Mouse (Mus musculus) midbrain, embryonic 16.5 days (tissue): Measurements from ENCODE around the gene Ets1. TPM values are rescaled to one million over a fixed set of nuclear protein-coding genes. Genes with fewer than 3 reads are reported as not detected.

Experiments used
- ATAC-seq: fragments of 200-750 bp; cut with Nextera tagmentation; 2 replicates; pipeline ENCODE4 v1.8.0; 2017; ENCODE audit warnings: moderate TSS enrichment
- H3K27ac ChIP-seq: fragments of 300-500 bp; sonication (generic); 2 replicates; pipeline ENCODE4 v1.5.1; 2014; ENCODE audit warnings: mild to moderate bottlenecking, low read length, mixed read lengths
- H3K27me3 ChIP-seq: fragments of 300-500 bp; sonication (generic); 2 replicates; pipeline ENCODE4 v1.6.1; 2014; ENCODE audit warnings: low read depth, low read length, mixed read lengths; ENCODE audit not compliant: control insufficient read depth, insufficient read depth
- H3K36me3 ChIP-seq: fragments of 300-500 bp; sonication (generic); 2 replicates; pipeline ENCODE4 v1.6.1; 2014; ENCODE audit warnings: mild to moderate bottlenecking, low read length, moderate library complexity, mixed read lengths; ENCODE audit not compliant: control insufficient read depth, insufficient read depth
- H3K4me1 ChIP-seq: fragments of 300-500 bp; sonication (generic); 2 replicates; pipeline ENCODE4 v1.6.1; 2014; ENCODE audit warnings: mild to moderate bottlenecking, low read length, mixed read lengths; ENCODE audit not compliant: control insufficient read depth, insufficient read depth
- H3K4me2 ChIP-seq: fragments of 300-500 bp; sonication (generic); 2 replicates; pipeline ENCODE4 v1.6.1; 2014; ENCODE audit warnings: mild to moderate bottlenecking, low read length, mixed read lengths
- H3K4me3 ChIP-seq: fragments of 300-500 bp; sonication (generic); 2 replicates; pipeline ENCODE4 v1.5.1; 2014; ENCODE audit warnings: low read depth, mild to moderate bottlenecking, low read length, moderate library complexity, mixed read lengths
- H3K9ac ChIP-seq: fragments of 300-500 bp; sonication (generic); 2 replicates; pipeline ENCODE4 v1.6.1; 2014; ENCODE audit warnings: low read depth, low read length, mixed read lengths
- H3K9me3 ChIP-seq: fragments of 300-500 bp; sonication (generic); replicated peaks from 2 replicates; pipeline ENCODE4 v1.6.1; 2014; ENCODE audit warnings: mild to moderate bottlenecking, low read length, mixed read lengths; ENCODE audit not compliant: control insufficient read depth, poor library complexity, severe bottlenecking
- WGBS: fragments of 180-500 bp; shearing (Covaris S2); extraction: QIAGEN DNeasy Blood & Tissue Kit; methylation state at CpG from one replicate; pipeline ENCODE4 v1.1.7; 2014; 5-methylcytosine and 5-hydroxymethylcytosine counted together
- polyA plus RNA-seq: library from polyadenylated mRNA; unstranded; fragments of >200 nt; fragmentation: Nextera tagmentation; extraction: Ambion mirVana; gene quantifications from 2 replicates; pipeline ENCODE4 v1.2.1, GENCODE M21; 2015

Gene Ets1
- polyA plus RNA-seq, 1 experiment from 2014 or later = 17.5 TPM

DNA sequence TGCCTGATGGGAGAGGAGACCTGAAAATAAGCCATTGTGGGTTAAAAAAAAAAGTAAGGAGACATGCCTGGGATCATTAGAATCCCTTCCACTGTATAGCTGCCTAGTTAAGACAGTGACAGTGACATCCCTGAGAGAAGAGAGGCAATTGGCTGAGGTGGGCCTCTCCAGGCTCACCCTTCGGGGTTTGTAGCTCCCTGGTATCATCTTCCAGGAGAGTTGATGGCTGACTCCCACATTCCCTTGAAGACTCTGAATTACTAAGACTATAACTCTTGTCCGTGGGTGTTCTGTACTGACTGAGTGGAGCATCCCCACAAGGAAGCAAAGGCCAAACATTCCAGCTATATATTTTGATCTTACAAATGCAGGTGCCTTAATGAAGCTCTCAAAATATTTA is 120.0 kb downstream of the Ets1 start:
- WGBS = 86% methylated on average over 2 of the region's 2 CpGs
- Histone ChIP-seq H3K36me3 (no peaks in the 10 kb centered on the region), H3K4me2 (no peak overlapping the region), H3K9me3 (no peaks in the 10 kb centered on the region), H3K9ac (no peak overlapping the region), H3K27me3 (no peaks in the 10 kb centered on the region), H3K4me1 (no peaks in the 10 kb centered on the region), H3K27ac (no peak overlapping the region), H3K4me3 (no peak overlapping the region)
- no peak for ATAC-seq

DNA sequence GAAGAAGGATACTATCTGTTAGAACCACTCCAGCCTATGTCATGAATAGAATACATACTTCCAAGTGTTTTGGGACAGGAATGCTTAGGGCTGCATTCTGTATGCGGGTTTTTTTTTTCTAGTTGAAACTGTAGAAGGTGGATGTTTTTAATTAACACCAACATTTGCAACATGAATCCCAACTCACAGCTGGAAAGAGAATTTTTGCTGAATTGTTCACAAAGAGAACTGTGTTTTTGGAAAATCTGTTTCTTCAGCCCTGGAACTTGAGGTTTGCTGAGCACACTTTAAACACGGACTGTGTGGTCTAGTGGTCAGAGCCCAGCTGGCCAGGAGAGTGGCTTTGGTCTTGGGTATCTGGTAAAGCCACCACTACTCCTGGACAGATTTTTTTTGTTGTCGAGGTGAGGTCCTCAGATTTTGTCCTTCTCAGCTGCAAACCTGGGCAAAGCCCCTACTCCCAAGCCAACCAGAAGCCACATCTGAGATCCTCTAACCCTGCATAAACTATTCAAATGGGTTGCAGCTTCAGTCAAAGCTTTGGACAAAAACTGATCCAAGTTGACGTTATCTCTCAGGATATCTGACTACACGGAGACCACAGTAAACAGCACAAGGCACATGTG is 122.4 kb downstream of the Ets1 start:
- Histone ChIP-seq H3K4me2 (no peak overlapping the region), H3K4me3 (no peak overlapping the region), H3K9ac (no peak overlapping the region), H3K27ac (no peak overlapping the region), H3K27me3 (no peaks in the 10 kb centered on the region), H3K4me1 (no peaks in the 10 kb centered on the region), H3K36me3 (no peaks in the 10 kb centered on the region), H3K9me3 (no peaks in the 10 kb centered on the region)
- 89% methylated on average over 5 of the region's 5 CpGs for WGBS
- no peak for ATAC-seq

DNA sequence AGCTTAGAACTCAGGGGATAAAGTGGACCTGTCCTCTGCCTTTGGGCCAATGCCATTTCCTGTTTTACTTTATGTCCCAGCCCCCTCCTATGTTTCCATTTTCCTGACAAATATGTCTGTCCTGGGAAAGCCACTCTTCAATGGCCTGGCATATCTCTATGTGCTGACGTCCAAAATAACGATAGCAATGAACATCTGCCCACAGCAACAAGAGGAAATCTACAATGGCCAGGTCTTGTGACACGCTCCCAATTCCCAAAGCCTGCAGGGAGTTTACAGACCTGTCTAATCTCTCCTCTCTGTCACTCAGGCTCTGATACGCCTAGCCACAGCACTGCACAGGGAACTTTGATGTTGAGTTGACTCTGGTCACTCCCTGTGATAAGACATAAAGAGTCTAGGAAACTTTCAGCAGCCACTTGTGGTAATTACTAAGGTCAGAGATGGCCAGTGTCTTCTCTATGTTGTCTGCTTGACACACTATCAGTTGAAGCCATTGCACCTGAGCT is 124.7 kb downstream of the Ets1 start:
- 84% methylated on average over 4 of the region's 4 CpGs for WGBS
- H3K4me1 ChIP-seq = no peaks in the 10 kb centered on the region

DNA sequence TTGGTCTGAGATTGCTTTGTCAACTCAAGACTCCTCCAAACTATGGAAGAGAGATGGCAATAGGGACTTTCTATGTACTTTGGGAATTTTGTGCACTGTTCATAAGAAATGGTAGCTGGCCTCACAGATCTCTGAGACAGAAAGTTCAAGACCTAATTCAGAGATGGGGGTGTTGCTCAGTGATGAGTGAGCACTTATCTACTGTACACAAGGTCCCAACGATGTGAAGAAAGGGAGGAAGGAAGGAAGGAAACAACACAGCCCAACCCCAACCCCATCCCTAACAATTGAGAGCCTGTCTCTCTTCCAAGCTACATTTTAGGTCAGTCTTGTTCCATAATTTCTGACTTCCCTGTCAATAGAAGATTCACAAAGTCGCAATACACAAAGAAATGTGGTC is 125.3 kb downstream of the Ets1 start:
- H3K36me3 ChIP-seq = no peaks in the 10 kb centered on the region
- H3K27ac ChIP-seq = no peak overlapping the region
- H3K9me3 ChIP-seq = no peaks in the 10 kb centered on the region
- H3K9ac ChIP-seq = no peak overlapping the region
- no peaks in the 10 kb centered on the region for H3K27me3 ChIP-seq
- H3K4me2 ChIP-seq = no peak overlapping the region
- 86% methylated on average over 2 of the region's 2 CpGs for WGBS
- no peaks in the 10 kb centered on the region for H3K4me1 ChIP-seq
- no peak for ATAC-seq
- no peak overlapping the region for H3K4me3 ChIP-seq

More for the DNA sequence above, 124.7 kb downstream of the Ets1 start:
- no peak for ATAC-seq
- Histone ChIP-seq H3K9me3 (no peaks in the 10 kb centered on the region), H3K36me3 (no peaks in the 10 kb centered on the region), H3K4me2 (no peak overlapping the region), H3K4me3 (no peak overlapping the region), H3K27ac (no peak overlapping the region), H3K9ac (no peak overlapping the region), H3K27me3 (no peaks in the 10 kb centered on the region)

DNA sequence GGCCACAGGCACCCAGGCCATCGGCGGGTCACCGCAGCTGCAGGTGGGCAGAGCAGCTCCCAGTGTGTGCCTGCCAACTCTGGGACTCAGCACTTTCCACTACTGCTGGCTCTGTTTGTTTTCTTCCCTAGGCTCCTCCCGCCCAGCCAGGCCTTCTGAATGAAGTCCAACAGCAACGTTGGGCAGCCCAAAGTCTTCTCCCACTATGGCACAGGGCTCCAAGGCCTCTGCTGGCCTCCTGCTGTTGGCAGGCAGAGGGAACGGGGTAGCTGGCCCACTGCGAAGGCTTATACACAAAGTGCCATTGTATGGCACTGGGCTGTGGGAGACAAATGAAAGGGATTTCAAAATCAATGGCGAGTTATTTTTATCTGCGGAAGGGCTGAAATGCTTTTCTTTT is 128.4 kb downstream of the Ets1 start:
- Histone ChIP-seq H3K4me3 (no peak overlapping the region), H3K9me3 (no peaks in the 10 kb centered on the region), H3K4me2 (no peak overlapping the region), H3K27ac (no peak overlapping the region), H3K4me1 (no peaks in the 10 kb centered on the region), H3K27me3 (no peaks in the 10 kb centered on the region), H3K9ac (no peak overlapping the region), H3K36me3 (no peaks in the 10 kb centered on the region)
- peak; percentile 70; the same call in 1 of the 2 replicates for ATAC-seq
- WGBS = 59% methylated on average over 9 of the region's 9 CpGs

DNA sequence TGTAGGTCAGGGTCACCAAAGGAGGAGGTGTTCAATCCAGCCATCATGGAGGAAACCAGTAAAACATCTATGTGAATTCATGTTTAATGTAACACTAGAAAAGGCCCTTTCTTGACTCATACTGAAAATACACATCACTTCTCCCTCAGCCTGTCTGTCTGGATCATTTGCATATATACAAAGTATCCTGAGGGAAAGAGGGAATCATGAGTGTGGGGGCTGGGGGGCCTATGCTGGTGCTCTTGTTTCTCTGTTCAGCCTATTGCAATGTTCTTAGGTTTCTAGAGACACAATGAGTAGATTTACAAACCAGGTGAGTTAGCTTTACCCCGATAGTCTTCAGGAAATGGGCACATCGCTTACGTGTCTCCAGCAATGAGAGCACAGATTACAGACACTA is 129.1 kb downstream of the Ets1 start:
- WGBS = 97% methylated on average over 3 of the region's 3 CpGs
- H3K27me3 ChIP-seq = no peaks in the 10 kb centered on the region

DNA sequence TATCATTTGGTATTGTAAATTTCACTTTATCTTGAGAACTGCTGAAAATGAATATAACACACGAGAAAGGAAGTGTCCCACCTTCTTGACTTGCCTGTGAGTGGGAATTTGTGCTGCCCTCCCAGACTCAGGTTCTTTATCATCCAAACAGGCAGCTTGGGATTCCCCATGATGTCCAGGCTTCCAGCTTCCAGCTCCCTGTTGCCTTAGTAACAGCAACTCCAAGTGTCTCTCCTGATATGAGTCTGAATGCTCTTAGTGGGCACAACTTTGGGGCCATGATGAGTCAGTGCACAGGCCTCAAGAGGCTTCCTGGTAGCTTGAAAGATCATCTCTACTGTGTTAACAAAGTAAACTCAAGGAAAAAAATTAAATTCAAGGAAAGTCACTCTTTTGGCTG is 142.8 kb downstream of the Ets1 start:
- Histone ChIP-seq H3K9ac (no peak overlapping the region), H3K4me3 (no peak overlapping the region), H3K27me3 (no peaks in the 10 kb centered on the region), H3K36me3 (no peaks in the 10 kb centered on the region), H3K4me1 (no peaks in the 10 kb centered on the region), H3K9me3 (no peaks in the 10 kb centered on the region), H3K4me2 (no peak overlapping the region), H3K27ac (no peak overlapping the region)
- no peak for ATAC-seq
- WGBS = 73% methylated on average over 1 of the region's 1 CpGs

More for the DNA sequence above, 129.1 kb downstream of the Ets1 start:
- no peaks in the 10 kb centered on the region for H3K4me1 ChIP-seq
- H3K36me3 ChIP-seq = no peaks in the 10 kb centered on the region
- ATAC-seq = no peak
- H3K27ac ChIP-seq = no peak overlapping the region
- H3K9me3 ChIP-seq = no peaks in the 10 kb centered on the region
- H3K4me2 ChIP-seq = no peak overlapping the region
- no peak overlapping the region for H3K9ac ChIP-seq
- H3K4me3 ChIP-seq = no peak overlapping the region

DNA sequence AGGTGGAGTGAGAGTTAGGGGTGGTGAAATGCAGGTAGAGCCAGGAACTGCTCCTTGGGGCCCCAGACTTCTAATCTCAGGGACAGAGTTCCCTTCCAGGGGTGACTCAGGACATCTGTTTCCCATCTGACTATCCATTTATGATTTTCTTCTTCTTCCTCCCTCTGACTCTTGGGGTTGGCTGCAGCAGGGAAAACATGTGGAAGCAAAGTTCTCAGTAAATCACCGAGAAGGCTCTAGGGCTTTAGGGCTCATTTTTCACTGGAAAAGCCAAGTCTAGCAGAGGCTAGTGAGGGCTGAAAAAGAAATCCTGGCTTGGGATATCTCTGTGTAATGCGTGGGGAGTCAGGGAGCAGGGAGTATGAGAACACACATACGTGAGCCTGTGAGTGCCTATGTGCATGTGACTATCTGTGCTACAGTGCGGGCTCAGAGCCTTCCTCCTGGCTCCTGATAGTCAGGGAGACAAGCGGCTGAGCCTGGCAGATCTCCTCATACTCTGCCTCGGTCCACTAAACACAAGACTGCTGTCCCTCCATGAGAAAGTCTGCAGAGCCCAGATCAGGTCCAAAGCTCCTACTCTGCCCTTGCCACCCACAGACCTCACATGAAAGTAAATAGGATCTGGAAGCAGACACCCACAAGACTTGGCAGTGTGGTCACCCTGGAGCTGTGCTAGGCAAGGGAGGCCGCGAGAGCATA is 146.5 kb downstream of the Ets1 start:
- ATAC-seq = no peak
- Histone ChIP-seq H3K27me3 (no peaks in the 10 kb centered on the region), H3K4me2 (no peak overlapping the region), H3K4me3 (no peak overlapping the region), H3K9ac (no peak overlapping the region), H3K27ac (no peak overlapping the region), H3K9me3 (no peaks in the 10 kb centered on the region), H3K36me3 (no peaks in the 10 kb centered on the region), H3K4me1 (no peaks in the 10 kb centered on the region)
- WGBS = 85% methylated on average over 8 of the region's 8 CpGs

DNA sequence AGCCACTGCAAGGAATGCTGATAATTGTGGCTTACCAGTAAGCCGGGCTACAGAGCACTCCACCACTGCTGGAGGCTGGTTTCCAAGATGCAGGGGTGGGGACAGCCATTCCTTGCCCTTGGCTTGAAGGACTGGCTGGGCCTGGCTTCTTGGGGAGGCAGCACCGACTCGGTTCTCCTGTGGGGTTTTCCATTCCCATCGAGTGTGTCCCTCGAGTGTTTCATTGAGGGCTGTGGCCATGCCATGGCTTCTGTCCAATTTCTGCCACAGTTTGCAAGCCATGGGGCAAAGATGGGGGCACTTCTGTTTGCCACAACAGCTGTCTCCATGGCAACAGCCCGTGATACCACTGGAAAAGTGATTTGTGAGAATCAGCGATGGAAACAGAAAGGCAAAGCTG is 151.1 kb downstream of the Ets1 start:
- H3K4me1 ChIP-seq = no peaks in the 10 kb centered on the region
- no peak overlapping the region for H3K4me3 ChIP-seq
- H3K27me3 ChIP-seq = no peaks in the 10 kb centered on the region
- H3K27ac ChIP-seq = no peak overlapping the region
- no peak overlapping the region for H3K9ac ChIP-seq
- H3K4me2 ChIP-seq = no peak overlapping the region
- H3K36me3 ChIP-seq = no peaks in the 10 kb centered on the region
- 79% methylated on average over 7 of the region's 7 CpGs for WGBS
- ATAC-seq = no peak
- H3K9me3 ChIP-seq = no peaks in the 10 kb centered on the region
